Mouse (Mus musculus) hindbrain, postnatal 0 days (tissue): ENCODE measurements at regions not wholly inside any gene's neighbourhood (a gene's known extent, or its start where the extent isn't known, plus 50 kb on each side); places are given as distances from the start of the nearest gene placed in this dataset.

Experiments
- ATAC-seq: fragments of 200-750 bp; cut with Nextera tagmentation; 2 replicates; pipeline ENCODE4 v1.8.0; 2017; ENCODE audit warnings: mild to moderate bottlenecking, moderate TSS enrichment, moderate library complexity
- DNase-seq: peaks from one replicate; pipeline ENCODE4 v3.0.0-alpha.2; 2015; ENCODE audit warnings: low spot score
- H3K27ac ChIP-seq: fragments of 300-500 bp; sonication (generic); 2 replicates; pipeline ENCODE4 v1.5.1; 2014; ENCODE audit warnings: mild to moderate bottlenecking
- H3K27me3 ChIP-seq: fragments of 300-500 bp; sonication (generic); 2 replicates; pipeline ENCODE4 v1.6.1; 2014; ENCODE audit warnings: low read length, mixed read lengths; ENCODE audit not compliant: insufficient read depth
- H3K36me3 ChIP-seq: fragments of 300-500 bp; sonication (generic); 2 replicates; pipeline ENCODE4 v1.6.1; 2014; ENCODE audit warnings: low read length, mixed read lengths; ENCODE audit not compliant: insufficient read depth
- H3K4me1 ChIP-seq: fragments of 300-500 bp; sonication (generic); 2 replicates; pipeline ENCODE4 v1.6.1; 2014; ENCODE audit warnings: antibody characterized with exemption, low read length, mixed read lengths; ENCODE audit not compliant: insufficient read depth
- H3K4me2 ChIP-seq: fragments of 300-500 bp; sonication (generic); 2 replicates; pipeline ENCODE4 v1.6.1; 2014; ENCODE audit warnings: low read depth, mild to moderate bottlenecking, low read length, moderate library complexity, mixed read lengths
- H3K4me3 ChIP-seq: fragments of 300-500 bp; sonication (generic); 2 replicates; pipeline ENCODE4 v1.5.1; 2014; ENCODE audit warnings: low read length
- H3K9ac ChIP-seq: fragments of 300-500 bp; sonication (generic); replicated peaks from 2 replicates; pipeline ENCODE4 v1.6.1; 2014; ENCODE audit warnings: mild to moderate bottlenecking, low read length, moderate library complexity, mixed read lengths
- H3K9me3 ChIP-seq: fragments of 300-500 bp; sonication (generic); 2 replicates; pipeline ENCODE4 v1.6.1; 2016; ENCODE audit warnings: low read length, mixed read lengths
- CTCF ChIP-seq: IDR thresholded peaks from 2 replicates; pipeline ENCODE4 v1.5.1; 2016; ENCODE audit warnings: antibody characterized with exemption, control low read depth, low read depth
- WGBS: fragments of 180-500 bp; shearing (Covaris S2); extraction: QIAGEN DNeasy Blood & Tissue Kit; methylation state at CpG from one replicate; pipeline ENCODE4 v1.1.7; 2014; 5-methylcytosine and 5-hydroxymethylcytosine counted together

GRCm38 (mm10) chr9:31706688-31707087 lies 206.6 kb downstream of the Barx2 start:
- Histone ChIP-seq H3K4me2 (no peak overlapping the region), H3K9ac (no peak overlapping the region), H3K36me3 (no peaks in the 10 kb centered on the region), H3K4me3 (no peak overlapping the region), H3K4me1 (no peaks in the 10 kb centered on the region), H3K27ac (no peak overlapping the region), H3K9me3 (no peaks in the 10 kb centered on the region), H3K27me3 (no peaks in the 10 kb centered on the region)
- DNase-seq (no peak), ATAC-seq (no peak)
- TF ChIP-seq CTCF = no peak
- WGBS = 83% methylated on average over 7 of the region's 7 CpGs

GRCm38 (mm10) chr9:31690921-31691475 lies 222.3 kb downstream of the Barx2 start:
- Histone ChIP-seq H3K36me3 (no peaks in the 10 kb centered on the region), H3K27me3 (no peaks in the 10 kb centered on the region), H3K4me3 (no peak overlapping the region), H3K9ac (no peak overlapping the region), H3K9me3 (no peaks in the 10 kb centered on the region), H3K27ac (no peak overlapping the region), H3K4me2 (no peak overlapping the region), H3K4me1 (0 out of 2 replicates have a peak, but pooled peaks cover 8% of the 10 kb centered on the region)
- WGBS = 54% methylated on average over 7 of the region's 7 CpGs
- ATAC-seq (no peak), DNase-seq (no peak)
- no peak for TF ChIP-seq CTCF

GRCm38 (mm10) chr9:31688398-31688705 lies 224.1 kb upstream of the Tmem45b start:
- Histone ChIP-seq H3K4me3 (0 out of 2 replicates have a peak overlapping the region, but pooled peaks have one; percentile 8), H3K36me3 (no peaks in the 10 kb centered on the region), H3K4me1 (peaks cover 15% of the 10 kb centered on the region; the same call in 1 of the 2 replicates), H3K27ac (no peak overlapping the region), H3K4me2 (peak overlapping the region; percentile 46), H3K9me3 (no peaks in the 10 kb centered on the region), H3K9ac (no peak overlapping the region), H3K27me3 (no peaks in the 10 kb centered on the region)
- DNase-seq (no peak), ATAC-seq (no peak)
- WGBS = 10% methylated on average over 3 of the region's 3 CpGs
- TF ChIP-seq CTCF = no peak

GRCm38 (mm10) chr9:31687686-31688397 lies 223.6 kb upstream of the Tmem45b start:
- no peaks in the 10 kb centered on the region for H3K36me3 ChIP-seq
- ATAC-seq (no peak), DNase-seq (peak; percentile 15)
- peak overlapping the region; percentile 46 for H3K4me2 ChIP-seq
- H3K27ac ChIP-seq = no peak overlapping the region
- WGBS = 25% methylated on average over 17 of the region's 17 CpGs
- no peak for TF ChIP-seq CTCF
- peaks cover 18% of the 10 kb centered on the region; the same call in 1 of the 2 replicates for H3K4me1 ChIP-seq
- no peaks in the 10 kb centered on the region for H3K27me3 ChIP-seq
- 0 out of 2 replicates have a peak overlapping the region, but pooled peaks have one; percentile 8 for H3K4me3 ChIP-seq
- H3K9ac ChIP-seq = no peak overlapping the region
- no peaks in the 10 kb centered on the region for H3K9me3 ChIP-seq

- Histone ChIP-seq H3K9me3 (no peaks in the 10 kb centered on the region), H3K27me3 (no peaks in the 10 kb centered on the region), H3K4me1 (peaks cover 18% of the 10 kb centered on the region; the same call in 1 of the 2 replicates), H3K36me3 (no peaks in the 10 kb centered on the region), H3K4me2 (no peak overlapping the region), H3K4me3 (no peak overlapping the region), H3K27ac (no peak overlapping the region), H3K9ac (no peak overlapping the region)
- WGBS = 84% methylated on average over 5 of the region's 5 CpGs
- TF ChIP-seq CTCF = no peak
- no peak for DNase-seq
- ATAC-seq = no peak
These were observed 222.2 kb upstream of the Tmem45b start for GRCm38 (mm10) chr9:31686466-31686865.

GRCm38 (mm10) chr9:31684812-31685188 lies 220.5 kb upstream of the Tmem45b start:
- no peak for ATAC-seq

More at GRCm38 (mm10) chr9:31684812-31685188, 220.5 kb upstream of the Tmem45b start:
- H3K36me3 ChIP-seq = no peaks in the 10 kb centered on the region
- H3K4me2 ChIP-seq = no peak overlapping the region
- WGBS = 58% methylated on average over 8 of the region's 8 CpGs
- no peaks in the 10 kb centered on the region for H3K27me3 ChIP-seq
- no peak for TF ChIP-seq CTCF
- no peak for DNase-seq
- peaks cover 18% of the 10 kb centered on the region; the same call in 1 of the 2 replicates for H3K4me1 ChIP-seq
- no peak overlapping the region for H3K27ac ChIP-seq
- no peak overlapping the region for H3K4me3 ChIP-seq
- no peak overlapping the region for H3K9ac ChIP-seq
- no peaks in the 10 kb centered on the region for H3K9me3 ChIP-seq
